Mouse (Mus musculus) midbrain, embryonic 10.5 days (tissue): ENCODE measurements at regions not wholly inside any gene's neighbourhood (a gene's known extent, or its start where the extent isn't known, plus 50 kb on each side); places are given as distances from the start of the nearest gene placed in this dataset.
"Not testable (repeated sequence)": the region's sequence is repeated elsewhere in the genome, so short reads cannot be mapped to it uniquely, and the experiment has no call there.

Source experiments
- DNase-seq: peaks from one replicate; pipeline ENCODE4 v3.0.0-alpha.2; 2017; ENCODE audit warnings: low spot score
- H3K27ac ChIP-seq: fragments of 300-500 bp; sonication (generic); replicated peaks from 2 replicates; pipeline ENCODE4 v1.5.1; 2016; ENCODE audit warnings: mild to moderate bottlenecking
- H3K27me3 ChIP-seq: fragments of 300-500 bp; sonication (generic); 2 replicates; pipeline ENCODE4 v1.6.1; 2016; ENCODE audit warnings: low read depth, mild to moderate bottlenecking; ENCODE audit not compliant: poor library complexity, severe bottlenecking
- H3K36me3 ChIP-seq: fragments of 300-500 bp; sonication (generic); 2 replicates; pipeline ENCODE4 v1.6.1; 2016; ENCODE audit warnings: mild to moderate bottlenecking, moderate library complexity
- H3K4me1 ChIP-seq: fragments of 300-500 bp; sonication (generic); 2 replicates; pipeline ENCODE4 v1.6.1; 2016
- H3K4me3 ChIP-seq: fragments of 300-500 bp; sonication (generic); 2 replicates; pipeline ENCODE4 v1.5.1; 2016; ENCODE audit warnings: mild to moderate bottlenecking, moderate library complexity
- H3K9me3 ChIP-seq: fragments of 300-500 bp; sonication (generic); replicated peaks from 2 replicates; pipeline ENCODE4 v1.6.1; 2016; ENCODE audit warnings: mild to moderate bottlenecking
- WGBS: fragments of 180-500 bp; shearing (Covaris S2); methylation state at CpG from one replicate; pipeline ENCODE4 v1.1.7; 2016; 5-methylcytosine and 5-hydroxymethylcytosine counted together

GRCm38 (mm10) chr10:120284785-120285184 lies 57.9 kb downstream of the Llph start:
- WGBS, result 86% methylated on average over 6 of the region's 6 CpGs
- Histone ChIP-seq H3K4me1 (no peaks in the 10 kb centered on the region), H3K9me3 (no peaks in the 10 kb centered on the region), H3K4me3 (no peak overlapping the region), H3K27ac (no peak overlapping the region), H3K36me3 (no peaks in the 10 kb centered on the region), H3K27me3 (no peaks in the 10 kb centered on the region)
- DNase-seq, result no peak

GRCm38 (mm10) chr10:120291912-120292311 lies 65.0 kb downstream of the Llph start:
- Histone ChIP-seq H3K27me3 (no peaks in the 10 kb centered on the region), H3K4me3 (no peak overlapping the region), H3K27ac (no peak overlapping the region), H3K4me1 (peaks cover 7% of the 10 kb centered on the region), H3K36me3 (no peaks in the 10 kb centered on the region), H3K9me3 (no peaks in the 10 kb centered on the region)
- DNase-seq, result no peak
- 93% methylated on average over 3 of the region's 3 CpGs for WGBS

- H3K4me1 ChIP-seq, H3K4me3 ChIP-seq, H3K27me3 ChIP-seq, DNase-seq, H3K9me3 ChIP-seq, H3K36me3 ChIP-seq, H3K27ac ChIP-seq: not testable (repeated sequence)
- WGBS, result 96% methylated on average over 13 of the region's 13 CpGs
These were observed 66.5 kb downstream of the Llph start for GRCm38 (mm10) chr10:120293381-120293780.

GRCm38 (mm10) chr10:120294487-120294886 lies 67.6 kb downstream of the Llph start:
- Histone ChIP-seq H3K36me3 (no peaks in the 10 kb centered on the region), H3K4me1 (peaks cover 7% of the 10 kb centered on the region), H3K4me3 (no peak overlapping the region), H3K27ac (0 out of 2 replicates have a peak overlapping the region, but pooled peaks have one; percentile 23), H3K9me3 (no peaks in the 10 kb centered on the region), H3K27me3 (no peaks in the 10 kb centered on the region)
- no peak for DNase-seq
- WGBS, result 67% methylated on average over 9 of the region's 9 CpGs

GRCm38 (mm10) chr10:120297311-120297710 lies 70.4 kb downstream of the Llph start:
- no peaks in the 10 kb centered on the region for H3K36me3 ChIP-seq
- no peak for DNase-seq

GRCm38 (mm10) chr10:120298293-120298927 lies 71.5 kb downstream of the Llph start:
- H3K27me3 ChIP-seq, result no peaks in the 10 kb centered on the region
- no peak for DNase-seq
- peaks cover 7% of the 10 kb centered on the region for H3K4me1 ChIP-seq
- no peak overlapping the region for H3K4me3 ChIP-seq
- H3K36me3 ChIP-seq, result no peaks in the 10 kb centered on the region
- no peaks in the 10 kb centered on the region for H3K9me3 ChIP-seq
- WGBS, result 80% methylated on average over 14 of the region's 14 CpGs
- no peak overlapping the region for H3K27ac ChIP-seq

More at GRCm38 (mm10) chr10:120297311-120297710, 70.4 kb downstream of the Llph start:
- H3K27ac ChIP-seq, result no peak overlapping the region
- H3K9me3 ChIP-seq, result no peaks in the 10 kb centered on the region
- no peaks in the 10 kb centered on the region for H3K27me3 ChIP-seq
- H3K4me3 ChIP-seq, result no peak overlapping the region
- peaks cover 7% of the 10 kb centered on the region for H3K4me1 ChIP-seq

- peaks cover 6% of the 10 kb centered on the region; the same call in 1 of the 2 replicates for H3K4me1 ChIP-seq
- no peak for DNase-seq
- no peak overlapping the region for H3K4me3 ChIP-seq
- no peaks in the 10 kb centered on the region for H3K9me3 ChIP-seq
- H3K27ac ChIP-seq, result no peak overlapping the region
- whole genome bisulfite sequencing, result 48% methylated on average over 5 of the region's 5 CpGs
- H3K27me3 ChIP-seq, result 0 out of 2 replicates have a peak, but pooled peaks cover 11% of the 10 kb centered on the region
- H3K36me3 ChIP-seq, result no peaks in the 10 kb centered on the region
These were observed 79.1 kb downstream of the Llph start for GRCm38 (mm10) chr10:120306010-120306409.

- 75% methylated on average over 5 of the region's 5 CpGs for WGBS
- Histone ChIP-seq H3K4me3 (no peak overlapping the region), H3K4me1 (peaks cover 4% of the 10 kb centered on the region; the same call in 1 of the 2 replicates), H3K36me3 (no peaks in the 10 kb centered on the region), H3K27ac (no peak overlapping the region), H3K27me3 (0 out of 2 replicates have a peak, but pooled peaks cover 11% of the 10 kb centered on the region), H3K9me3 (no peaks in the 10 kb centered on the region)
- no peak for DNase-seq
These were observed 81.8 kb downstream of the Llph start for GRCm38 (mm10) chr10:120308681-120309080.
